Mouse (Mus musculus): ENCODE measurements around the gene Fxyd2. TPM values are rescaled to one million over a fixed set of nuclear protein-coding genes. Genes with fewer than 3 reads are reported as not detected.

Fxyd2 gene
- polyA plus RNA-seq, 1 experiment from 2014 or later = 2,959 TPM

- ATAC-seq (replicated peaks; ENCODE audit: low FRiP score, low read depth) (no peak), DNase-seq (ENCODE audit: low spot score) (no peak)
- no peak overlapping the region for H3K4me3 ChIP-seq (replicated peaks; ENCODE audit: low read depth, low read length)
- H3K36me3 ChIP-seq (ENCODE audit: insufficient read depth, low read length) = no peaks in the 10 kb centered on the region
- TF ChIP-seq CTCF (IDR thresholded peaks at IDR 0.05; ENCODE audit: low read depth) = no peak
- no peaks in the 10 kb centered on the region for H3K4me1 ChIP-seq (replicated peaks; ENCODE audit: insufficient read depth, low read length)
- no peak overlapping the region for H3K4me2 ChIP-seq (ENCODE audit: low read length)
- no peak overlapping the region for H3K9ac ChIP-seq (ENCODE audit: low read depth, low read length)
- WGBS = 87% methylated on average over 2 of the region's 2 CpGs
- H3K27ac ChIP-seq = no peak overlapping the region
- no peaks in the 10 kb centered on the region for H3K27me3 ChIP-seq (ENCODE audit: insufficient read depth, low read length)
- H3K9me3 ChIP-seq (replicated peaks; ENCODE audit: low read length) = no peaks in the 10 kb centered on the region
Measured at GRCm38 (mm10) chr9:45410614-45411013, 11.1 kb downstream of the Fxyd2 start.

DNA sequence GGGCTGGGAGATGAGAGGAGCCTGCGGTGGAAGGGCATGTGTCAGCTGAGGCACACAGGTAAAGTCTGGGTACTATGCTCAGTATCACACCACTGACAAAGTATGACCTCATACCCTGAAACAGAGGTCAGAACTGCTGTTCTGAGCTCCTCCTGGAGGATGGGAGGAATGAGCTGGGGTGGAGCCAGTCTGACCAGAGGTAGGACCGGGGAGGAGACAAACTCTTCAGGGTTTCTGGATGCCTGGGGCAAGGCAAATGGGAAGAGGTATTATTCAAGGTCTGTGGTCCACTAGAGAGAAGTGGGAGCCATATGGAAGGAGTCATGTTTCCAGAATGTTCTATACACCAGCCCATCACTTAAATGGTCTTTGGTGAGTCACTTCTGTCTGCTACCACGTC is 11.6 kb downstream of the Fxyd2 start:
- H3K4me2 ChIP-seq (ENCODE audit: low read length) = no peak overlapping the region
- TF ChIP-seq CTCF (IDR thresholded peaks at IDR 0.05; ENCODE audit: low read depth) = no peak
- no peaks in the 10 kb centered on the region for H3K4me1 ChIP-seq (replicated peaks; ENCODE audit: insufficient read depth, low read length)
- H3K9ac ChIP-seq (ENCODE audit: low read depth, low read length) = no peak overlapping the region
- H3K27ac ChIP-seq = no peak overlapping the region
- ATAC-seq (replicated peaks; ENCODE audit: low FRiP score, low read depth) (no peak), DNase-seq (ENCODE audit: low spot score) (no peak)
- no peaks in the 10 kb centered on the region for H3K36me3 ChIP-seq (ENCODE audit: insufficient read depth, low read length)
- H3K27me3 ChIP-seq (ENCODE audit: insufficient read depth, low read length) = no peaks in the 10 kb centered on the region
- 87% methylated on average over 3 of the region's 3 CpGs for WGBS
- no peak overlapping the region for H3K4me3 ChIP-seq (replicated peaks; ENCODE audit: low read depth, low read length)
- H3K9me3 ChIP-seq (replicated peaks; ENCODE audit: low read length) = no peaks in the 10 kb centered on the region

- Histone ChIP-seq H3K4me3 (replicated peaks; ENCODE audit: low read depth, low read length) (no peak overlapping the region), H3K9me3 (replicated peaks; ENCODE audit: low read length) (no peaks in the 10 kb centered on the region), H3K4me1 (replicated peaks; ENCODE audit: insufficient read depth, low read length) (no peaks in the 10 kb centered on the region), H3K36me3 (ENCODE audit: insufficient read depth, low read length) (no peaks in the 10 kb centered on the region), H3K9ac (ENCODE audit: low read depth, low read length) (no peak overlapping the region), H3K27ac (peak overlapping the region; percentile 72; the same call in 1 of the 2 replicates), H3K4me2 (ENCODE audit: low read length) (peak overlapping the region; percentile 37), H3K27me3 (ENCODE audit: insufficient read depth, low read length) (no peaks in the 10 kb centered on the region)
- WGBS = 16% methylated on average over 7 of the region's 7 CpGs
- TF ChIP-seq CTCF (IDR thresholded peaks at IDR 0.05; ENCODE audit: low read depth) = peak; percentile 76
- DNase-seq (ENCODE audit: low spot score) (peak; percentile 87), ATAC-seq (replicated peaks; ENCODE audit: low FRiP score, low read depth) (no peak)
Measured at GRCm38 (mm10) chr9:45411803-45412202, 12.3 kb downstream of the Fxyd2 start.

DNA sequence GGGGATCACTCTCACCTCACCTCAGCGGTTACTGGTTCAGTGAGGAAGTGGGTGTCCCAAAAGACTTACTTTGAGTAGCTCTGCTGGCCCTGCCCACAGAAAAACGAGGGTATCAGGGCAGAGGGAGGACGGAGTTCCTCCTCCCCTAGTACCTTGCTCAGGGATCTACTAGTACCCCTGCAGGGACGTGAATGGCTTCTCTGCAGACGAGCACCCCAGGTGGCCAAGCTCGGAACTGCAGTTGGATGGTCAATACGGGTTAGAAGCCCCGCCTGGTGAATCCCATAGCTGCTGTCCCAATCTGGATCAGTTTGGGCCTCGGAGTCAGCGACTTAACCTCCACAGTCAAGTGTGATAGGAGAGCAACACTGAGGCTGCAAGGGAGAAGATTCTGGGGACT is 12.8 kb downstream of the Fxyd2 start:
- H3K4me3 ChIP-seq (replicated peaks; ENCODE audit: low read depth, low read length) = no peak overlapping the region
- H3K9ac ChIP-seq (ENCODE audit: low read depth, low read length) = no peak overlapping the region
- no peaks in the 10 kb centered on the region for H3K36me3 ChIP-seq (ENCODE audit: insufficient read depth, low read length)
- TF ChIP-seq CTCF (IDR thresholded peaks at IDR 0.05; ENCODE audit: low read depth) = peak; percentile 85
- peak; percentile 6; the same call in 1 of the 2 replicates for ATAC-seq (replicated peaks; ENCODE audit: low FRiP score, low read depth)
- WGBS = 6% methylated on average over 10 of the region's 10 CpGs
- H3K9me3 ChIP-seq (replicated peaks; ENCODE audit: low read length) = no peaks in the 10 kb centered on the region
- peak; percentile 90 for DNase-seq (ENCODE audit: low spot score)
- peak overlapping the region; percentile 37 for H3K4me2 ChIP-seq (ENCODE audit: low read length)
- H3K27ac ChIP-seq = peak overlapping the region; percentile 72
- H3K4me1 ChIP-seq (replicated peaks; ENCODE audit: insufficient read depth, low read length) = no peaks in the 10 kb centered on the region
- H3K27me3 ChIP-seq (ENCODE audit: insufficient read depth, low read length) = no peaks in the 10 kb centered on the region

GRCm38 (mm10) chr9:45412700-45413477 is 13.4 kb downstream of the Fxyd2 start:
- Histone ChIP-seq H3K4me3 (replicated peaks; ENCODE audit: low read depth, low read length) (no peak overlapping the region), H3K9me3 (replicated peaks; ENCODE audit: low read length) (no peaks in the 10 kb centered on the region), H3K4me1 (replicated peaks; ENCODE audit: insufficient read depth, low read length) (no peaks in the 10 kb centered on the region), H3K27me3 (ENCODE audit: insufficient read depth, low read length) (no peaks in the 10 kb centered on the region), H3K4me2 (ENCODE audit: low read length) (no peak overlapping the region), H3K36me3 (ENCODE audit: insufficient read depth, low read length) (no peaks in the 10 kb centered on the region), H3K27ac (peak overlapping the region; percentile 72), H3K9ac (ENCODE audit: low read depth, low read length) (no peak overlapping the region)
- ATAC-seq (replicated peaks; ENCODE audit: low FRiP score, low read depth) (peak; percentile 9), DNase-seq (ENCODE audit: low spot score) (no peak)
- TF ChIP-seq CTCF (IDR thresholded peaks at IDR 0.05; ENCODE audit: low read depth) = no peak
- WGBS = 72% methylated on average over 4 of the region's 4 CpGs

DNA sequence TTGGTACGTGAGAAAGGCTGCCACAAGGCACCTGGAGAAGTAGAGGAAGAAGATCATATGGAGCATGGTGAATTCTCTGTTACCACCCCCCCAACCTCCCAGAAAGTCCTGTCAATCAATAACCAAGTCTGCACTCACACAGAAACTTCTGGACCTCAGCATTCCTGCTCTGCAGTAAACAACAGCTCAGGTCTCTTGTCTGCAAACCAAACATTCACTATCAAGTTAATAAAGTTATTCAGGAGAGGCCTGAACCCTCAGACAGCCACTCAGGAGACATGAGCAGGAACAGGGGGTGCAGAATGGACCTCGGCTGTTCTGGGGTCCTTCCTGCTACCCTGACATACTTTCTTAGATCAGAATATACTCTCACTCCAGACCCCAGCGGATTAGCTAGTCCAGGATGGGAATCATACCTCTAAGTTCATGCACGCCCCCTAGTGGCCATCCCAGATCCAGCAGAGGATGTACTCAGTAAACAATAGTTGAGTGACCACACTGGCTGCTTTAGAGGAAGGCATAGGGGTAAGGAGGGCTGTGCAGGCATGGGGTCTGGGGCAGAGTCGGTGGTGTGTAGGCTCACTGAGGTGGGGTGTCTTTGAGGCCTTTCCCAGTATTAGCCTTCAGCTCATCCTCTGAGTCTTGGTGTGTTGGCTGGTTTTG is 14.1 kb downstream of the Fxyd2 start:
- peak; percentile 44 for DNase-seq (ENCODE audit: low spot score)
- ATAC-seq (replicated peaks; ENCODE audit: low FRiP score, low read depth) = peak; percentile 34
- H3K27me3 ChIP-seq (ENCODE audit: insufficient read depth, low read length) = no peaks in the 10 kb centered on the region
- no peaks in the 10 kb centered on the region for H3K4me1 ChIP-seq (replicated peaks; ENCODE audit: insufficient read depth, low read length)
- H3K4me3 ChIP-seq (replicated peaks; ENCODE audit: low read depth, low read length) = no peak overlapping the region
- H3K4me2 ChIP-seq (ENCODE audit: low read length) = no peak overlapping the region
- peak overlapping the region; percentile 72 for H3K27ac ChIP-seq
- no peaks in the 10 kb centered on the region for H3K9me3 ChIP-seq (replicated peaks; ENCODE audit: low read length)
- TF ChIP-seq CTCF (IDR thresholded peaks at IDR 0.05; ENCODE audit: low read depth) = peak; percentile 80
- WGBS = 50% methylated on average over 5 of the region's 5 CpGs
- H3K9ac ChIP-seq (ENCODE audit: low read depth, low read length) = no peak overlapping the region
- no peaks in the 10 kb centered on the region for H3K36me3 ChIP-seq (ENCODE audit: insufficient read depth, low read length)

Measured in kidney, postnatal 0 days (tissue).